Mouse (Mus musculus): ENCODE measurements around the gene Anks1. TPM values are rescaled to one million over a fixed set of nuclear protein-coding genes. Genes with fewer than 3 reads are reported as not detected.

Gene Anks1
- polyA plus RNA-seq, 1 experiment from 2014 or later, result 19.5 TPM

- Histone ChIP-seq H3K36me3 (ENCODE audit: control insufficient read depth, insufficient read depth, low read length) (no peaks in the 10 kb centered on the region), H3K27ac (ENCODE audit: low read length) (no peak overlapping the region), H3K27me3 (ENCODE audit: control insufficient read depth, insufficient read depth, low read length) (no peaks in the 10 kb centered on the region), H3K9ac (replicated peaks; ENCODE audit: low read depth, low read length) (no peak overlapping the region), H3K4me3 (ENCODE audit: low read depth, low read length) (no peak overlapping the region), H3K4me1 (ENCODE audit: control insufficient read depth, insufficient read depth, low read length) (peaks cover 41% of the 10 kb centered on the region; the same call in 1 of the 2 replicates), H3K4me2 (replicated peaks; ENCODE audit: low read depth, low read length) (no peak overlapping the region), H3K9me3 (ENCODE audit: control insufficient read depth, low read depth, low read length) (no peaks in the 10 kb centered on the region)
- WGBS, result 86% methylated on average over 3 of the region's 3 CpGs
- ATAC-seq (ENCODE audit: insufficient number of reproducible peaks, insufficient read depth, low FRiP score, low read depth), result no peak
Observed at GRCm38 (mm10) chr17:27935091-27935490, 26.0 kb downstream of the Anks1 start.

GRCm38 (mm10) chr17:27937054-27937615 is 28.0 kb downstream of the Anks1 start:
- Histone ChIP-seq H3K36me3 (ENCODE audit: control insufficient read depth, insufficient read depth, low read length) (no peaks in the 10 kb centered on the region), H3K4me3 (ENCODE audit: low read depth, low read length) (no peak overlapping the region), H3K4me2 (replicated peaks; ENCODE audit: low read depth, low read length) (no peak overlapping the region), H3K9me3 (ENCODE audit: control insufficient read depth, low read depth, low read length) (no peaks in the 10 kb centered on the region), H3K9ac (replicated peaks; ENCODE audit: low read depth, low read length) (no peak overlapping the region), H3K27me3 (ENCODE audit: control insufficient read depth, insufficient read depth, low read length) (no peaks in the 10 kb centered on the region), H3K4me1 (ENCODE audit: control insufficient read depth, insufficient read depth, low read length) (peaks cover 48% of the 10 kb centered on the region; the same call in 1 of the 2 replicates), H3K27ac (ENCODE audit: low read length) (0 out of 2 replicates have a peak overlapping the region, but pooled peaks have one; percentile 3)
- no peak for ATAC-seq (ENCODE audit: insufficient number of reproducible peaks, insufficient read depth, low FRiP score, low read depth)
- 79% methylated on average over 4 of the region's 4 CpGs for WGBS

- WGBS, result 56% methylated on average over 12 of the region's 12 CpGs
- H3K4me3 ChIP-seq (ENCODE audit: low read depth, low read length), result no peak overlapping the region
- peak overlapping the region; percentile 56; the same call in 1 of the 2 replicates for H3K27ac ChIP-seq (ENCODE audit: low read length)
- no peaks in the 10 kb centered on the region for H3K27me3 ChIP-seq (ENCODE audit: control insufficient read depth, insufficient read depth, low read length)
- H3K9me3 ChIP-seq (ENCODE audit: control insufficient read depth, low read depth, low read length), result no peaks in the 10 kb centered on the region
- H3K4me2 ChIP-seq (replicated peaks; ENCODE audit: low read depth, low read length), result no peak overlapping the region
- H3K36me3 ChIP-seq (ENCODE audit: control insufficient read depth, insufficient read depth, low read length), result no peaks in the 10 kb centered on the region
- no peak overlapping the region for H3K9ac ChIP-seq (replicated peaks; ENCODE audit: low read depth, low read length)
- peaks cover 39% of the 10 kb centered on the region; the same call in 1 of the 2 replicates for H3K4me1 ChIP-seq (ENCODE audit: control insufficient read depth, insufficient read depth, low read length)
- ATAC-seq (ENCODE audit: insufficient number of reproducible peaks, insufficient read depth, low FRiP score, low read depth), result no peak
Observed at GRCm38 (mm10) chr17:27938121-27938754, 29.1 kb downstream of the Anks1 start.

- Histone ChIP-seq H3K4me1 (ENCODE audit: control insufficient read depth, insufficient read depth, low read length) (peaks cover 36% of the 10 kb centered on the region; the same call in 1 of the 2 replicates), H3K4me3 (ENCODE audit: low read depth, low read length) (no peak overlapping the region)
Observed at GRCm38 (mm10) chr17:27939028-27939427, 29.9 kb downstream of the Anks1 start.

DNA sequence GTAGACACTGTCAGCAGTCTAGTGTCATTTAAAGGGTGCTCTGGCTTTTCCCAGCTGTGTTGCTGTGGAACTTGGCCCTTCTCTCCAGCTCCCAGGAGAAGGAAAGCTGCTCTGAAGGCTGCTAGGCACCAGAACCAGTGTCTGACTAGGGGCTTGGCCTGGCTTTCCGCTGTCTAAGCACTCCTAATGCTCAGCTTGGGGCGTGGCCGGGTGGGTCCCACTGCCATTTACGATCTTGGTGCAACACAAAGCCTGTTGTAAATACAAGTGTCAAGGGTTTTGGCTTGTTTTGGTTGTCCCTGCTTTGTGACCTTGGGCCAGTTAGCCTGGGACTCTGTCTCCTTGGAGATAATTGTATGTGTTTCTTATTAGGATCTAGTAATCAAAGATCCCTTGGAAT is 31.2 kb downstream of the Anks1 start:
- H3K27me3 ChIP-seq (ENCODE audit: control insufficient read depth, insufficient read depth, low read length), result no peaks in the 10 kb centered on the region
- no peak overlapping the region for H3K4me3 ChIP-seq (ENCODE audit: low read depth, low read length)
- ATAC-seq (ENCODE audit: insufficient number of reproducible peaks, insufficient read depth, low FRiP score, low read depth), result no peak
- peaks cover 38% of the 10 kb centered on the region; the same call in 1 of the 2 replicates for H3K4me1 ChIP-seq (ENCODE audit: control insufficient read depth, insufficient read depth, low read length)
- no peak overlapping the region for H3K9ac ChIP-seq (replicated peaks; ENCODE audit: low read depth, low read length)
- H3K36me3 ChIP-seq (ENCODE audit: control insufficient read depth, insufficient read depth, low read length), result no peaks in the 10 kb centered on the region
- 71% methylated on average over 4 of the region's 4 CpGs for WGBS
- no peak overlapping the region for H3K4me2 ChIP-seq (replicated peaks; ENCODE audit: low read depth, low read length)
- H3K27ac ChIP-seq (ENCODE audit: low read length), result no peak overlapping the region
- H3K9me3 ChIP-seq (ENCODE audit: control insufficient read depth, low read depth, low read length), result no peaks in the 10 kb centered on the region

More at GRCm38 (mm10) chr17:27939028-27939427, 29.9 kb downstream of the Anks1 start:
- no peaks in the 10 kb centered on the region for H3K9me3 ChIP-seq (ENCODE audit: control insufficient read depth, low read depth, low read length)
- no peaks in the 10 kb centered on the region for H3K36me3 ChIP-seq (ENCODE audit: control insufficient read depth, insufficient read depth, low read length)
- no peak for ATAC-seq (ENCODE audit: insufficient number of reproducible peaks, insufficient read depth, low FRiP score, low read depth)
- no peak overlapping the region for H3K4me2 ChIP-seq (replicated peaks; ENCODE audit: low read depth, low read length)
- no peak overlapping the region for H3K9ac ChIP-seq (replicated peaks; ENCODE audit: low read depth, low read length)
- H3K27ac ChIP-seq (ENCODE audit: low read length), result peak overlapping the region; percentile 56; the same call in 1 of the 2 replicates
- WGBS, result 76% methylated on average over 5 of the region's 5 CpGs
- no peaks in the 10 kb centered on the region for H3K27me3 ChIP-seq (ENCODE audit: control insufficient read depth, insufficient read depth, low read length)

DNA sequence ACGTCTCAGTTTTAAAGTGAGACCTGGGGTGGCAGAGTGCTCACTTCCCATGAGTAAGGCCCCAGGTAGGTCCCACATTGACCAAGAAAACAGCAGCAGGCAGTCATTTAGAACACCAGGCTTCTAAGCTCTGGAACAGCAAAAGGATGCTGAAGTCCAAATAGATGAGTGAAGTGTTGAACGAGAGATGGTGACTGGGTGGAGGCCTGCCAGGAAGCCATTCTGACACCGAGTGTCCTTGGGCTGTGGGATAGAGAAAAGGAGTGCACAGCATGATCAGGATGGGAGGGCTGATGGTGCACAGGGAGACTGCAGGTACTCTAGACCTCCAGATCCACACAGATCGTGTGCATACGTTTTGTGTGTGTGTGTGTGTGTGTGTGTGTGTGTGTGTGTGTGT is 32.1 kb downstream of the Anks1 start:
- no peak overlapping the region for H3K27ac ChIP-seq (ENCODE audit: low read length)
- ATAC-seq (ENCODE audit: insufficient number of reproducible peaks, insufficient read depth, low FRiP score, low read depth), result no peak
- H3K4me1 ChIP-seq (ENCODE audit: control insufficient read depth, insufficient read depth, low read length), result peaks cover 46% of the 10 kb centered on the region; the same call in 1 of the 2 replicates
- H3K4me3 ChIP-seq (ENCODE audit: low read depth, low read length), result no peak overlapping the region
- H3K9me3 ChIP-seq (ENCODE audit: control insufficient read depth, low read depth, low read length), result no peaks in the 10 kb centered on the region
- no peaks in the 10 kb centered on the region for H3K27me3 ChIP-seq (ENCODE audit: control insufficient read depth, insufficient read depth, low read length)
- 75% methylated on average over 5 of the region's 5 CpGs for WGBS
- no peak overlapping the region for H3K4me2 ChIP-seq (replicated peaks; ENCODE audit: low read depth, low read length)
- H3K9ac ChIP-seq (replicated peaks; ENCODE audit: low read depth, low read length), result no peak overlapping the region
- H3K36me3 ChIP-seq (ENCODE audit: control insufficient read depth, insufficient read depth, low read length), result no peaks in the 10 kb centered on the region

DNA sequence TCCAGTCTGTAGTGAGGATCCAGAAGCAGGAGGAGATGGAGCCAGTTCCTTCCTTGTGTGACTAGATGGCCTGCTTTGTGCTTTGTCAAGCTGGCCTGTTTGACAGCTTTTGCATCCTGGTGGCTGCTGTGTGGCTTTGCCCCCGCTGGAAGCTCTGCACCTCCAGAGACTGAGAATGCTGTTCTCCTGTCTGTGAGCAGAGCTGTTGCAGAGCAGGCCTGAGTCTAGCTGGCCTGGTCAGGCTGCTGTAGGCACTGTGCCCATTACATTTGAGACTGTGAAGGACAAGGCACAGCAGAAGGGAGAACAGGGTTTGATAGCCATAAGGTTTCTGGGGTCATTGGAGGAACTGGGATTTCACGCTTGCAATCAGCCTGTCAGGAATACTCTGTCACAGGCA is 32.6 kb downstream of the Anks1 start:
- Histone ChIP-seq H3K27ac (ENCODE audit: low read length) (no peak overlapping the region), H3K4me3 (ENCODE audit: low read depth, low read length) (no peak overlapping the region), H3K9ac (replicated peaks; ENCODE audit: low read depth, low read length) (no peak overlapping the region), H3K36me3 (ENCODE audit: control insufficient read depth, insufficient read depth, low read length) (no peaks in the 10 kb centered on the region), H3K27me3 (ENCODE audit: control insufficient read depth, insufficient read depth, low read length) (no peaks in the 10 kb centered on the region), H3K4me1 (ENCODE audit: control insufficient read depth, insufficient read depth, low read length) (peaks cover 50% of the 10 kb centered on the region; the same call in 1 of the 2 replicates), H3K4me2 (replicated peaks; ENCODE audit: low read depth, low read length) (no peak overlapping the region), H3K9me3 (ENCODE audit: control insufficient read depth, low read depth, low read length) (no peaks in the 10 kb centered on the region)
- ATAC-seq (ENCODE audit: insufficient number of reproducible peaks, insufficient read depth, low FRiP score, low read depth), result no peak
- 62% methylated on average over 2 of the region's 2 CpGs for WGBS

DNA sequence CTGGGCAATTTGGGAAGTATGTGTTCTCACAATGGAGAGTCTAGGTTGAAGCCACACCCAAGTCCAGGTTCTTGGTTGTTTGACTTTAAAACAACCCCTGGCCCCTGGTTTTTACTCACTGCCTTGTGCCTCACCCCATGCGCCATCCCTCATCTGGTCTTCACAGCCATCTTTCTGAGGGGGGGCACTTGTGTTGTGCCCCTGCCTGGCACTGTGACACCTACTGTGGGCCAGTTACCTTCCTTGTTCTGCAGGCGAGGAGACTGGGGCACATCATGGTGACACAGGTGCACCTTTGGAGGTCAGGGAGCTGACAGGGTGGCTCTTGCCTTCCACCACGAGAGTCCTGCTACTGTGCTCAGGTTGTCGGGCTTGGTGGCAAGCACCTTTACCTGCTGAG is 33.0 kb downstream of the Anks1 start:
- Histone ChIP-seq H3K9ac (replicated peaks; ENCODE audit: low read depth, low read length) (no peak overlapping the region), H3K27me3 (ENCODE audit: control insufficient read depth, insufficient read depth, low read length) (no peaks in the 10 kb centered on the region), H3K4me2 (replicated peaks; ENCODE audit: low read depth, low read length) (no peak overlapping the region), H3K27ac (ENCODE audit: low read length) (no peak overlapping the region), H3K4me3 (ENCODE audit: low read depth, low read length) (no peak overlapping the region), H3K36me3 (ENCODE audit: control insufficient read depth, insufficient read depth, low read length) (no peaks in the 10 kb centered on the region), H3K9me3 (ENCODE audit: control insufficient read depth, low read depth, low read length) (no peaks in the 10 kb centered on the region), H3K4me1 (ENCODE audit: control insufficient read depth, insufficient read depth, low read length) (peaks cover 50% of the 10 kb centered on the region; the same call in 1 of the 2 replicates)
- WGBS, result 85% methylated on average over 4 of the region's 4 CpGs
- ATAC-seq (ENCODE audit: insufficient number of reproducible peaks, insufficient read depth, low FRiP score, low read depth), result no peak
